Mouse (Mus musculus) forebrain, embryonic 15.5 days (tissue): ENCODE data around the gene Eml4. TPM values are rescaled to one million over a fixed set of nuclear protein-coding genes. Genes with fewer than 3 reads are reported as not detected.

Source experiments
- ATAC-seq: fragments of 200-750 bp; cut with Nextera tagmentation; replicated peaks from 2 replicates; pipeline ENCODE4 v1.8.0; 2017; ENCODE audit warnings: mild to moderate bottlenecking, moderate TSS enrichment, moderate library complexity
- H3K27ac ChIP-seq: fragments of 300-500 bp; sonication (generic); replicated peaks from 2 replicates; pipeline ENCODE4 v1.5.1; 2015; ENCODE audit warnings: mild to moderate bottlenecking, inconsistent platforms
- H3K27me3 ChIP-seq: fragments of 300-500 bp; sonication (generic); 2 replicates; pipeline ENCODE4 v1.6.1; 2015; ENCODE audit warnings: inconsistent platforms
- H3K36me3 ChIP-seq: fragments of 300-500 bp; sonication (generic); 2 replicates; pipeline ENCODE4 v1.6.1; 2015; ENCODE audit warnings: mild to moderate bottlenecking, inconsistent platforms
- H3K4me1 ChIP-seq: fragments of 300-500 bp; sonication (generic); 2 replicates; pipeline ENCODE4 v1.6.1; 2015; ENCODE audit warnings: inconsistent platforms
- H3K4me2 ChIP-seq: fragments of 300-500 bp; sonication (generic); replicated peaks from 2 replicates; pipeline ENCODE4 v1.6.1; 2015; ENCODE audit warnings: mild to moderate bottlenecking, inconsistent platforms
- H3K4me3 ChIP-seq: fragments of 300-500 bp; sonication (generic); 2 replicates; pipeline ENCODE4 v1.5.1; 2015; ENCODE audit warnings: mild to moderate bottlenecking, inconsistent platforms
- H3K9ac ChIP-seq: fragments of 300-500 bp; sonication (generic); replicated peaks from 2 replicates; pipeline ENCODE4 v1.6.1; 2015; ENCODE audit warnings: mild to moderate bottlenecking, inconsistent platforms
- H3K9me3 ChIP-seq: fragments of 300-500 bp; sonication (generic); 2 replicates; pipeline ENCODE4 v1.6.1; 2016; ENCODE audit warnings: inconsistent platforms
- WGBS: fragments of 180-500 bp; shearing (Covaris S2); methylation state at CpG from one replicate; pipeline ENCODE4 v1.1.7; 2015; ENCODE audit warnings: mixed read lengths; 5-methylcytosine and 5-hydroxymethylcytosine counted together
- polyA plus RNA-seq: library from polyadenylated mRNA; unstranded; fragments of >200 nt; fragmentation: Nextera tagmentation; extraction: Ambion mirVana; gene quantifications from 2 replicates; pipeline ENCODE4 v1.2.1, GENCODE M21; 2015

Gene Eml4
- polyA plus RNA-seq, 1 experiment from 2014 or later: 34.8 TPM

DNA sequence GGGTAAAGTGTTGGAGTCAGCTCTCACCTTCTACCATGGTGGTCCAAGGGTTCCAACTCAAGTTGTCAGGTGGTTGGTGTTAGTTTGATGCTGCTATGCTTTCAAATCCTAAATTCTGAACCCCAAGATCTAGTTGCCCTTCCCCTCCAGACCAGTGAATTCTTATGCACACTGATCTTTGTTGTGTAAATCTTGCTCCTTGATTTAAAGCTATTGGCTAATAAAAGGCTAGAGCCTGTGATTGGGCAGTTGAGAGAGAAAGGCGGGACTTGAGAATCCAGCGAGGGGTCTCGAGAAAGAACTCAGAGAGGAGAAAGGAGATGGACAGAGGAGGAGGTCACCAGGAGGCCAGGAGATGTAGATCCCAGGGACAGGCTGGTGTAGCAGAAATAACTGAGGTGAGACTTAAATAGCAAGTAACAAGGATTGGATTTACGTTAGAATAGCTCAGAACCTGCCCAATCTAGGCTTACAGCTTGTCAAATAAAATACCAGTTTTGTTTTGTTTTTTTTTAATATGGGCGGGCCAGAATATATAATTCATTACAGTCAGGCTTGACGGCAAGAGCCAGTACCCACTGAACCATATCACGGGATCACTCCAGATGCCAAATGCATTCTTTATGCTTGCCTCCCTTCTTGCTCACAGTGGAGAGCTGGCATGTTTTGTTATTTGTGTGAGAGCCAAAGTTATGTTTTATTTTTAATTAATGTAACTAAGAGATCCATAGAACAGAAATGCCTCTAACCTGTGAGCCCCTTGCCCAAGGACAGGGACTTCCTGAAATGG lies 172.1 kb downstream of the Eml4 start:
- H3K4me2 ChIP-seq: no peak overlapping the region
- H3K4me1 ChIP-seq: peaks cover 30% of the 10 kb centered on the region
- no peak overlapping the region for H3K4me3 ChIP-seq
- H3K9ac ChIP-seq: no peak overlapping the region
- WGBS: 67% methylated on average over 7 of the region's 7 CpGs
- H3K27ac ChIP-seq: no peak overlapping the region
- ATAC-seq: no peak
- H3K36me3 ChIP-seq: no peaks in the 10 kb centered on the region
- H3K9me3 ChIP-seq: no peaks in the 10 kb centered on the region
- no peaks in the 10 kb centered on the region for H3K27me3 ChIP-seq

DNA sequence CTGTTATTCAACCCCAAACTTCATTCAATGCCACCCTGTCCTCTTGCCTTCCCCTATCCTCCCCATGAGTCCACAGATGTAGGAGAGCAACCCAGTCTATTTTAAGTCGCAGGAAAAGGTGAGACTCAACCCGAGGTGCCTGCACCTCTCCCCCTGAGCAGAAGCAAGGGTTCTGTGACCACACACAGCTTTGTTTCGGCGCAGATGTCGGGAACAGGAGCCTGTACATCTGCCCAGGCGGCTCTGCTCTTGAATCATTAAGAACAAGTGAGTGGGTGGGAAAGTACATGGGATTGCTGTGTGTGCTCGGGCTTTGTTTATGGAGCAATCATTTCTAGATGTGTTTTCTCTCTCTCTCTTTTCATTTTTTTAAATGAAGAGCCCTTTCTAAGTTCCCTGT lies 174.0 kb downstream of the Eml4 start:
- H3K4me1 ChIP-seq: peaks cover 34% of the 10 kb centered on the region
- no peak overlapping the region for H3K9ac ChIP-seq
- no peak overlapping the region for H3K4me3 ChIP-seq
- H3K36me3 ChIP-seq: no peaks in the 10 kb centered on the region
- H3K27me3 ChIP-seq: no peaks in the 10 kb centered on the region
- H3K9me3 ChIP-seq: no peaks in the 10 kb centered on the region
- 40% methylated on average over 7 of the region's 7 CpGs for WGBS
- H3K27ac ChIP-seq: no peak overlapping the region
- no peak for ATAC-seq
- no peak overlapping the region for H3K4me2 ChIP-seq

DNA sequence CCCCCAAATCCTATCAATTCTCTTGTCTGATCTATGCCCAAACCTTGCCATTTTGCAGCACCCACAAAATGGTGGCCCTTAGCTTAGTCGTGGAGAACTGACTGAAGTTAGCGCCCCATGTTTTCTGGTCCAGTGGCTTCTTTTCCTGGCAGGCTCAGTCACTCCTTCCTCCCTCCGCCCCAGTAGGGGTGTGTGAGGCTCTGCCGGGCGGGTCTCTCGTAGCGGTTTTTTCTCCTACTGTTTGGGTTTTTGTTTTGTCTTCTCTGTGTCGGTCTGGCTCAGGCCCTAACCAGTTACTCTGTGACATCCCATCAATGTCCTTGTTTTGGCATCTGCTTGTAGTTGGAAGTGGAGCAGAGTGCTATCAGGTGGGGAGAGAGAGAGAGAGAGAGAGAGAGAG lies 174.9 kb downstream of the Eml4 start:
- 2% methylated on average over 8 of the region's 8 CpGs for WGBS
- peak; percentile 18; the same call in 1 of the 2 replicates for ATAC-seq
- no peaks in the 10 kb centered on the region for H3K36me3 ChIP-seq
- H3K9me3 ChIP-seq: no peaks in the 10 kb centered on the region
- peak overlapping the region; percentile 31; the same call in 1 of the 2 replicates for H3K27ac ChIP-seq
- no peak overlapping the region for H3K4me3 ChIP-seq
- H3K4me2 ChIP-seq: peak overlapping the region; percentile 31
- H3K9ac ChIP-seq: no peak overlapping the region
- H3K4me1 ChIP-seq: peaks cover 34% of the 10 kb centered on the region
- H3K27me3 ChIP-seq: no peaks in the 10 kb centered on the region

DNA sequence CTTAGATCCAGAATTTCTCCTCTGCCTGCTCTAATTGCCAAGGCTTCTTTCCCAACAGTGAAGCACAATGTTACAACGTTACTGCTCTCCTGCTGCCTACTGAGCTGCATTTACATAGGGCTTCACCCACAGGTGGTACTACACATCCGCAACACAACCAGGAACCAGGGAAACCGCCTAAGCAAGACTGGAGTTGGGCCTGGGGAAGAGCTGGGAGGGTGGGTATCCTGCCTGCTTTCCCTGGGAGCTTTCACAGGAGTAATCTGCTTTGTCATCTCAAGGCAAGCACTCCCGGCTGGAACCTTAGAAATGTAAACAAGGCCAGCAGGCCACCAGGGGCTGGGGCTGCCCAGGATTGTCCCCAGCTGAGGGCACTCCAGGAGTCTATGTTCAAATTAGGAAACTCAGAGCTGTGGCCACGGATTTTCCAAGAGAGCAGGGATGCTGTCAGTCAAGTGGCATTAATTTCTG lies 175.4 kb downstream of the Eml4 start:
- H3K4me2 ChIP-seq: no peak overlapping the region
- no peaks in the 10 kb centered on the region for H3K9me3 ChIP-seq
- peak overlapping the region; percentile 53; the same call in 1 of the 2 replicates for H3K27ac ChIP-seq
- no peaks in the 10 kb centered on the region for H3K36me3 ChIP-seq
- no peak; the same call in 1 of the 2 replicates for ATAC-seq
- peaks cover 34% of the 10 kb centered on the region for H3K4me1 ChIP-seq
- H3K9ac ChIP-seq: no peak overlapping the region
- H3K27me3 ChIP-seq: no peaks in the 10 kb centered on the region
- WGBS: 4% methylated on average over 5 of the region's 5 CpGs
- no peak overlapping the region for H3K4me3 ChIP-seq

DNA sequence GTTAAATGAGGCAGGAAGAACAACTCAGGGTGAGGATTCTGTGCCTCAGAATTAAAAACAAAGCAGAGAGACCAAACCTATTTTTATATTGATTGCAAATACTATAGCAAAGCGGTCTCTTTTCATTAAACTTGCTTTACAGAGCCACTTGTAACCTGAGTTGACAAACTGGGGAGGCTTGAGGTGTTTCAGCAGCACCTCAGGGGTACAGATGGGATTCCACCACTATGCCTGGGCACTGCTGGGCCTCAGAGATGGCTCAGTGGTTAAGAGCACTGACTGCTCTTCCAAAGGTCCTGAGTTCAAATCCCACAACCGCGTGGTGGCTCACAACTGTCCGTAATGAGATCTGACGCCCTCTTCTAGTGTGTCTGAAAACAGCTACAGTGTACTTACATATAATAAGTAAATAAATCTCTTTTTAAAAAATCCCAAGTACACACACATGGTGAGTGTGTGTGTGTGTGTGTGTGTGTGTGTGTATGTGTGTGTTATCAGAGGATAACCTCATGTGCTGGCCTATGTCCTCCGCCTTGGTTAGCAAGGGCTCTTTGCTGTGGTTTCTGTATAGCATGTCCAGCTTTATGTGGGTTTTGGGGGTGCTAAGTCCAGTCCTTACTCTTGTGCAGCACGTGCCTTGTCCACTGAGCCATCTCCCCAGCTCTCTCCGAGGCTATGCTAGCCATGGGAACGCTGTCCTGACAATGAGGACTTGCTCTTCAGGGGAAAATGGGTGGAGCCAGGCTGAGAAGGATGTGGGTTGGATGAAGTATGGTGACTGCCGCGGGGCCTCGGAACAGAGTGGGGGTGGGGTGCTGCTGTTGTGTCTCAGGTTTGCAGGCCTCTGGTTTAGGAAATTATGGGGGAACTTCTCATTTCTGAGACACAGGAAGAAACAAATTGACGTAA lies 176.1 kb downstream of the Eml4 start:
- WGBS: 23% methylated on average over 13 of the region's 13 CpGs
- Histone ChIP-seq H3K9me3 (no peaks in the 10 kb centered on the region), H3K27me3 (no peaks in the 10 kb centered on the region), H3K4me2 (peak overlapping the region; percentile 29), H3K4me3 (no peak overlapping the region), H3K9ac (no peak overlapping the region), H3K36me3 (no peaks in the 10 kb centered on the region), H3K4me1 (peaks cover 34% of the 10 kb centered on the region), H3K27ac (no peak overlapping the region)
- ATAC-seq: peak; percentile 70

DNA sequence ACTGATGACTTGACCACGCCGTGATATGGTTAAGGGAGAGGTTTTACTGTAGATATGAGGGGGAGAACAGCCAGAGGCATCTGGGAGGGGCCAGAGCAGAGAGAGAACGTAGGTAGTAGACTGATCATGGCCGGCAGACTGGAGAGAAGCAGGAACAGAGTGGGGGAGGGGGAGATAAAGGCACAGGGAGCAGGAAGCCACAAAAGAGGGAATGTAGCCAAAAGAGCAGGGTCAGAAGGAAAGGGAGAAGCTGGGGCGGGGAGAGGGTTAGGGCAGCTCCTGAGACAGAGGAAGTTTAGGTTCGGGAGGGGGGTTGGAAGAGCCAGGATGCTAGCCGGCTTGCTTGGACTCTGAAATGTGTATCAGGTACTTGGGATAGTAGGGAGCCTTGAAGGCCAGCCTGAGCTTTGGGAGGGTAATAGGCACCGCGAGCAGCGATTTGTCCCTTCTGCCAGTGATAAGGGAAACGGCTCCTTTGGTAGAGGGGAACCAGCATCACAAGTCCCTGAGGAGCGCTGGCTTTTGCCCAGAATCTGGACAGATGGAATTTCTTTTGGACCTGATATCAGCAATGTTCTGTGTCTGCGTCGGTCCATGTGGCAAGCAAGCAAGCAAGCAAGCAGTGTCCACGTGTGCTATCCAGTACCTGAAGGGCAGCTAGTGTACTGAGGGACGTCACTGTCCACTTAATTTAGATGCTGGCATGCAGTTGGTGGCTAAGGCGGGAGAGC lies 177.1 kb downstream of the Eml4 start:
- Histone ChIP-seq H3K27me3 (no peaks in the 10 kb centered on the region), H3K4me1 (peaks cover 34% of the 10 kb centered on the region), H3K4me3 (no peak overlapping the region), H3K9ac (0 out of 2 replicates have a peak overlapping the region, but pooled peaks have one; percentile 10), H3K36me3 (no peaks in the 10 kb centered on the region), H3K9me3 (no peaks in the 10 kb centered on the region), H3K4me2 (peak overlapping the region; percentile 29), H3K27ac (no peak overlapping the region)
- 25% methylated on average over 17 of the region's 17 CpGs for WGBS
- ATAC-seq: peak; percentile 44; the same call in 1 of the 2 replicates

Other genes starting within 250 kb of the Eml4 start
- 6.5 and 7.4 TPM in 2 replicates for gene Pkdcc, start 135.6 kb upstream of the Eml4 start, polyA plus RNA-seq
- 180 TPM in 2 replicates for gene Cox7a2l, start 166.4 kb downstream of the Eml4 start, polyA plus RNA-seq